Mouse (Mus musculus) midbrain, embryonic 16.5 days (tissue): Measurements from ENCODE around the gene Kat6b. TPM values are rescaled to one million over a fixed set of nuclear protein-coding genes. Genes with fewer than 3 reads are reported as not detected.
A peak's percentile ranks its signal among the peaks of the same experiment; 100 is the strongest.

ENCODE experiments used
- ATAC-seq: fragments of 200-750 bp; cut with Nextera tagmentation; 2 replicates; pipeline ENCODE4 v1.8.0; 2017; ENCODE audit warnings: moderate TSS enrichment
- H3K27ac ChIP-seq: fragments of 300-500 bp; sonication (generic); 2 replicates; pipeline ENCODE4 v1.5.1; 2014; ENCODE audit warnings: mild to moderate bottlenecking, low read length, mixed read lengths
- H3K27me3 ChIP-seq: fragments of 300-500 bp; sonication (generic); 2 replicates; pipeline ENCODE4 v1.6.1; 2014; ENCODE audit warnings: low read depth, low read length, mixed read lengths; ENCODE audit not compliant: control insufficient read depth, insufficient read depth
- H3K36me3 ChIP-seq: fragments of 300-500 bp; sonication (generic); 2 replicates; pipeline ENCODE4 v1.6.1; 2014; ENCODE audit warnings: mild to moderate bottlenecking, low read length, moderate library complexity, mixed read lengths; ENCODE audit not compliant: control insufficient read depth, insufficient read depth
- H3K4me1 ChIP-seq: fragments of 300-500 bp; sonication (generic); 2 replicates; pipeline ENCODE4 v1.6.1; 2014; ENCODE audit warnings: mild to moderate bottlenecking, low read length, mixed read lengths; ENCODE audit not compliant: control insufficient read depth, insufficient read depth
- H3K4me2 ChIP-seq: fragments of 300-500 bp; sonication (generic); 2 replicates; pipeline ENCODE4 v1.6.1; 2014; ENCODE audit warnings: mild to moderate bottlenecking, low read length, mixed read lengths
- H3K4me3 ChIP-seq: fragments of 300-500 bp; sonication (generic); 2 replicates; pipeline ENCODE4 v1.5.1; 2014; ENCODE audit warnings: low read depth, mild to moderate bottlenecking, low read length, moderate library complexity, mixed read lengths
- H3K9ac ChIP-seq: fragments of 300-500 bp; sonication (generic); 2 replicates; pipeline ENCODE4 v1.6.1; 2014; ENCODE audit warnings: low read depth, low read length, mixed read lengths
- H3K9me3 ChIP-seq: fragments of 300-500 bp; sonication (generic); replicated peaks from 2 replicates; pipeline ENCODE4 v1.6.1; 2014; ENCODE audit warnings: mild to moderate bottlenecking, low read length, mixed read lengths; ENCODE audit not compliant: control insufficient read depth, poor library complexity, severe bottlenecking
- WGBS: fragments of 180-500 bp; shearing (Covaris S2); extraction: QIAGEN DNeasy Blood & Tissue Kit; methylation state at CpG from one replicate; pipeline ENCODE4 v1.1.7; 2014; 5-methylcytosine and 5-hydroxymethylcytosine counted together
- polyA plus RNA-seq: library from polyadenylated mRNA; unstranded; fragments of >200 nt; fragmentation: Nextera tagmentation; extraction: Ambion mirVana; gene quantifications from 2 replicates; pipeline ENCODE4 v1.2.1, GENCODE M21; 2015

Kat6b gene
- polyA plus RNA-seq, 1 experiment from 2014 or later = 17.2 TPM

GRCm38 (mm10) chr14:21600628-21601027 is 119.4 kb downstream of the Kat6b start:
- no peak overlapping the region for H3K4me3 ChIP-seq
- no peak overlapping the region for H3K9ac ChIP-seq
- 37% methylated on average over 1 of the region's 1 CpGs for WGBS
- 0 out of 2 replicates have a peak, but pooled peaks have one; percentile 37 for ATAC-seq
- no peaks in the 10 kb centered on the region for H3K27me3 ChIP-seq
- no peaks in the 10 kb centered on the region for H3K36me3 ChIP-seq
- H3K4me1 ChIP-seq = peaks cover 18% of the 10 kb centered on the region
- no peaks in the 10 kb centered on the region for H3K9me3 ChIP-seq
- H3K27ac ChIP-seq = peak overlapping the region; percentile 35; the same call in 1 of the 2 replicates
- H3K4me2 ChIP-seq = no peak overlapping the region

GRCm38 (mm10) chr14:21602166-21602565 is 120.9 kb downstream of the Kat6b start:
- Histone ChIP-seq H3K4me2 (no peak overlapping the region), H3K4me3 (no peak overlapping the region), H3K4me1 (peaks cover 18% of the 10 kb centered on the region), H3K27ac (no peak overlapping the region), H3K9me3 (no peaks in the 10 kb centered on the region), H3K9ac (no peak overlapping the region), H3K27me3 (no peaks in the 10 kb centered on the region), H3K36me3 (no peaks in the 10 kb centered on the region)
- 86% methylated on average over 12 of the region's 12 CpGs for WGBS
- no peak for ATAC-seq

- H3K4me2 ChIP-seq = no peak overlapping the region
- no peak overlapping the region for H3K4me3 ChIP-seq
- H3K9me3 ChIP-seq = no peaks in the 10 kb centered on the region
- no peak overlapping the region for H3K27ac ChIP-seq
- H3K27me3 ChIP-seq = no peaks in the 10 kb centered on the region
- no peaks in the 10 kb centered on the region for H3K36me3 ChIP-seq
- no peak for ATAC-seq
- WGBS = 59% methylated on average over 4 of the region's 4 CpGs
- H3K9ac ChIP-seq = no peak overlapping the region
- H3K4me1 ChIP-seq = peaks cover 24% of the 10 kb centered on the region
Measured at GRCm38 (mm10) chr14:21602937-21603336, 121.7 kb downstream of the Kat6b start.

GRCm38 (mm10) chr14:21607686-21608085 is 126.5 kb downstream of the Kat6b start:
- Histone ChIP-seq H3K9me3 (no peaks in the 10 kb centered on the region), H3K9ac (no peak overlapping the region), H3K4me1 (peaks cover 22% of the 10 kb centered on the region), H3K4me2 (no peak overlapping the region), H3K27me3 (no peaks in the 10 kb centered on the region), H3K27ac (peak overlapping the region; percentile 48), H3K4me3 (no peak overlapping the region), H3K36me3 (no peaks in the 10 kb centered on the region)
- WGBS = 40% methylated on average over 4 of the region's 4 CpGs
- ATAC-seq = no peak

- no peak overlapping the region for H3K9ac ChIP-seq
Measured at GRCm38 (mm10) chr14:21608886-21609285, 127.7 kb downstream of the Kat6b start.

GRCm38 (mm10) chr14:21610224-21610623 is 129.0 kb downstream of the Kat6b start:
- no peaks in the 10 kb centered on the region for H3K27me3 ChIP-seq
- ATAC-seq = peak; percentile 74; the same call in 1 of the 2 replicates
- whole genome bisulfite sequencing = 9% methylated on average over 3 of the region's 3 CpGs
- H3K9ac ChIP-seq = no peak overlapping the region
- H3K36me3 ChIP-seq = no peaks in the 10 kb centered on the region
- H3K27ac ChIP-seq = no peak overlapping the region
- H3K9me3 ChIP-seq = no peaks in the 10 kb centered on the region
- H3K4me1 ChIP-seq = peaks cover 22% of the 10 kb centered on the region
- no peak overlapping the region for H3K4me3 ChIP-seq
- H3K4me2 ChIP-seq = no peak overlapping the region

More at GRCm38 (mm10) chr14:21608886-21609285, 127.7 kb downstream of the Kat6b start:
- no peaks in the 10 kb centered on the region for H3K27me3 ChIP-seq
- H3K4me3 ChIP-seq = no peak overlapping the region
- no peak overlapping the region for H3K4me2 ChIP-seq
- no peak for ATAC-seq
- H3K36me3 ChIP-seq = no peaks in the 10 kb centered on the region
- peak overlapping the region; percentile 53; the same call in 1 of the 2 replicates for H3K27ac ChIP-seq
- peaks cover 22% of the 10 kb centered on the region for H3K4me1 ChIP-seq
- WGBS = 7% methylated on average over 4 of the region's 4 CpGs
- H3K9me3 ChIP-seq = no peaks in the 10 kb centered on the region

GRCm38 (mm10) chr14:21613031-21613430 is 131.8 kb downstream of the Kat6b start:
- Histone ChIP-seq H3K4me3 (no peak overlapping the region), H3K27me3 (no peaks in the 10 kb centered on the region), H3K9ac (no peak overlapping the region), H3K9me3 (no peaks in the 10 kb centered on the region), H3K4me2 (no peak overlapping the region), H3K36me3 (no peaks in the 10 kb centered on the region), H3K27ac (no peak overlapping the region), H3K4me1 (peaks cover 16% of the 10 kb centered on the region)
- WGBS = 94% methylated on average over 6 of the region's 6 CpGs
- ATAC-seq = no peak

- H3K27ac ChIP-seq = no peak overlapping the region
- no peaks in the 10 kb centered on the region for H3K9me3 ChIP-seq
- H3K4me1 ChIP-seq = peaks cover 6% of the 10 kb centered on the region
- H3K4me3 ChIP-seq = no peak overlapping the region
- no peak overlapping the region for H3K4me2 ChIP-seq
- no peaks in the 10 kb centered on the region for H3K27me3 ChIP-seq
- H3K9ac ChIP-seq = no peak overlapping the region
- WGBS = 95% methylated on average over 5 of the region's 5 CpGs
- no peak for ATAC-seq
- no peaks in the 10 kb centered on the region for H3K36me3 ChIP-seq
Measured at GRCm38 (mm10) chr14:21614103-21614502, 132.9 kb downstream of the Kat6b start.

GRCm38 (mm10) chr14:21615853-21616252 is 134.6 kb downstream of the Kat6b start:
- Histone ChIP-seq H3K4me2 (no peak overlapping the region), H3K27ac (no peak overlapping the region), H3K27me3 (no peaks in the 10 kb centered on the region), H3K9me3 (no peaks in the 10 kb centered on the region), H3K4me3 (no peak overlapping the region), H3K4me1 (no peaks in the 10 kb centered on the region), H3K9ac (no peak overlapping the region), H3K36me3 (no peaks in the 10 kb centered on the region)
- 90% methylated on average over 2 of the region's 2 CpGs for WGBS
- no peak for ATAC-seq
